Mouse (Mus musculus): ENCODE results near the gene Mogat1. TPM values are rescaled to one million over a fixed set of nuclear protein-coding genes. Genes with fewer than 3 reads are reported as not detected.

Gene Mogat1
- polyA plus RNA-seq, 1 experiment from 2014 or later: 0.16 TPM

DNA sequence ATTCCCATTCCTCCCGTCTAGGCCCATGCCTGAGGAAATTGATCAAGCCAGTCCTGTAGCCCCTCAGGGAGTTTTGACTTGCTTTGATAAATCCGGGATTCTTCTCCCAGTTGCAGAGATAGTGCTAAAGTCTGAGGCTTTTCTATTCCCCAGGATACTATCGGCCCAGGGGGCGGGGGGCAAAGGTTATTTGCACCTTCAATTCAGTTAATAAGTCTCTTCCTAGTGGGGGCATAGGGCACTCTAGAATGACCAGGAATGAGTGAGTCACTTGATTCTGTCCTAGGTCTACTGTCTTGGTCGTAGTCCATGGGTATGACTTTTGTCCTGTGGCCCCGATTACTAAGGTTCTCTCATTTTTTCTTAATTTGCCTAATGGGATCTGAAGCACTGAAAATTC lies 8.3 kb upstream of the Mogat1 start:
- DNase-seq (ENCODE audit: low spot score) (peak; percentile 12), ATAC-seq (replicated peaks; ENCODE audit: low FRiP score, low TSS enrichment, low read depth) (no peak)
- Histone ChIP-seq H3K4me1 (replicated peaks; ENCODE audit: control insufficient read depth, insufficient read depth, low read length) (no peaks in the 10 kb centered on the region), H3K9me3 (ENCODE audit: control insufficient read depth, low read length) (no peaks in the 10 kb centered on the region), H3K4me3 (ENCODE audit: low read depth, low read length) (no peak overlapping the region), H3K36me3 (ENCODE audit: control insufficient read depth, insufficient read depth, low read length) (no peaks in the 10 kb centered on the region), H3K4me2 (ENCODE audit: low read length) (no peak overlapping the region), H3K9ac (ENCODE audit: low read length) (no peak overlapping the region), H3K27ac (ENCODE audit: low read depth) (no peak overlapping the region), H3K27me3 (replicated peaks; ENCODE audit: control insufficient read depth, insufficient read depth, low read length) (no peaks in the 10 kb centered on the region)
- WGBS: 90% methylated on average over 6 of the region's 6 CpGs

DNA sequence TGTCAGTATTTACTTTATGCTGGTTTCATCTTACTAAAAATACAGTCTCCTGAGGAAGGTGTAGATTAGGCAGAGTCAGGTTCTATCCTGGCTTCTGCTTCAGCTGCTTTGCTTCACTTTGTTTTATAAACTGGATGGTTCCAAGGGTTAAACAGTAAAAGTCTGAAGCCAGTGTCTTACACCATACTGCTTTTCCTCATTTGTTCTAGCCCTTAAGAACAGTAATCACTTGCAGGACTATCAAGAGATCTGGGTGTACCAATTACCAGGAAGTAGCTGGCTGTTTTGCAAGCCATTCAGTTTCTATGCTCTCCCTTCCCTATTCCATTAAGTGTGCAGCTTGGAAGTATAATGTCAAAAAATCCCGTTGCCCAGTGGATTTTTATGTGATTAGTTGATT lies 3.7 kb upstream of the Mogat1 start:
- Histone ChIP-seq H3K4me1 (replicated peaks; ENCODE audit: control insufficient read depth, insufficient read depth, low read length) (0 out of 2 replicates have a peak, but pooled peaks cover 3% of the 10 kb centered on the region), H3K27me3 (replicated peaks; ENCODE audit: control insufficient read depth, insufficient read depth, low read length) (peaks cover 8% of the 10 kb centered on the region; the same call in 1 of the 2 replicates), H3K4me3 (ENCODE audit: low read depth, low read length) (no peak overlapping the region), H3K4me2 (ENCODE audit: low read length) (no peak overlapping the region), H3K36me3 (ENCODE audit: control insufficient read depth, insufficient read depth, low read length) (no peaks in the 10 kb centered on the region), H3K27ac (ENCODE audit: low read depth) (no peak overlapping the region), H3K9me3 (ENCODE audit: control insufficient read depth, low read length) (no peaks in the 10 kb centered on the region), H3K9ac (ENCODE audit: low read length) (no peak overlapping the region)
- peak; percentile 21 for DNase-seq (ENCODE audit: low spot score)
- ATAC-seq (replicated peaks; ENCODE audit: low FRiP score, low TSS enrichment, low read depth): no peak
- WGBS: 53% methylated on average over 1 of the region's 1 CpGs

DNA sequence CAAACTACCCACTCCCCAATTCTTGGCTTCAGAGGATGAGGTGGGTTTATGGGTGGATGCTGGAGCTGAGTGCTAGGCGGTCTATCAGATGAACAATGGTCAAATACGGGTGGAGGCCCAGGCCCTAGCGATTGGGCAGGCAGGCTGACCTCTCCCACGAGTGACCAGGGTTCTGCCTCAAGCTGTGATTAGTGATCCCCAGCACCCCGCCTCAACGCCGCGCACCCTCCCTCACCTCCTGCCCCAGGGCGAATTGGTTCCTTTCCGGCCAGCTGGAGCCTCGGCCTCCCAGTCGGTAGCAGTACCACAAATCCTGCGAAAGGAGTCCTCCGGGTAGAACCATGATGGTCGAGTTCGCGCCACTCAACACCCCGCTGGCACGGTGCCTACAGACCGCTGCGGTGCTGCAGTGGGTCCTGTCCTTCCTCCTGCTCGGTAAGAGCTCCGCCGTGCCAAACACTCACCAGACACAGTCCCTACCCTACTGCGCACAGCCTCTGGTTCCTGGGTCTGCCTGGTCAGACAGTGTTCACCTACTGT lies 900 bp downstream of the Mogat1 start, which contains the start of gene BC035947:
BC035947 (minus strand) TSS at position 538 of the 540 bp plus-strand sequence.
- Histone ChIP-seq H3K4me3 (ENCODE audit: low read depth, low read length) (peak within 1 kb of the TSS; percentile 20; the same call in 1 of the 2 replicates), H3K27me3 (replicated peaks; ENCODE audit: control insufficient read depth, insufficient read depth, low read length) (peaks cover 8% of the 10 kb centered on the region; the same call in 1 of the 2 replicates), H3K9me3 (ENCODE audit: control insufficient read depth, low read length) (no peaks in the 10 kb centered on the region), H3K9ac (ENCODE audit: low read length) (0 out of 2 replicates have a peak within 1 kb of the TSS, but pooled peaks have one; percentile 25), H3K4me2 (ENCODE audit: low read length) (peak within 1 kb of the TSS; percentile 52), H3K36me3 (ENCODE audit: control insufficient read depth, insufficient read depth, low read length) (no peaks in the 10 kb centered on the region), H3K27ac (ENCODE audit: low read depth) (no peak within 1 kb of the TSS), H3K4me1 (replicated peaks; ENCODE audit: control insufficient read depth, insufficient read depth, low read length) (0 out of 2 replicates have a peak, but pooled peaks cover 3% of the 10 kb centered on the region)
- 4% methylated on average over 25 of the region's 25 CpGs for WGBS
- ATAC-seq (replicated peaks; ENCODE audit: low FRiP score, low TSS enrichment, low read depth) (no peak), DNase-seq (ENCODE audit: low spot score) (peak; percentile 71)

DNA sequence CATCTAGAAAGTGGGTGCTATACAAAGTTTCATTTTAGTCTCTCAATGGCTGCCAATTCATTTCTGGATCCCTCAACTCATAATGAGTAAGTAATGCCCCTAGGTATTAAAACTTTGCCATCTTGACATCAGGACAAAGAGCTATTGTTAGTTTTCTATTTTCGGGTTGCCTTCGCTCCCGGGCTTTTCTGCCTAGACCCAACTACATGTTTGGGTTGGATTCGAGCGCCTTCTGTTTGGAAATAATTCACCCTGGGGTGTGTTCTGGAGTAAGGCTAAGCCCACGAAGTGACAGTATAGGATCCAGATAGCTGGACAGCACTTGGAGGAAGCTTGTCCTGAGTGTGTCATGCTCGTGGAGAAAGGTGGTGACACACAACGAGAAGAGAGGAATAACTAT lies 2.0 kb downstream of the Mogat1 start:
- Histone ChIP-seq H3K27me3 (replicated peaks; ENCODE audit: control insufficient read depth, insufficient read depth, low read length) (peaks cover 8% of the 10 kb centered on the region; the same call in 1 of the 2 replicates), H3K4me2 (ENCODE audit: low read length) (no peak overlapping the region), H3K9me3 (ENCODE audit: control insufficient read depth, low read length) (no peaks in the 10 kb centered on the region), H3K4me1 (replicated peaks; ENCODE audit: control insufficient read depth, insufficient read depth, low read length) (0 out of 2 replicates have a peak, but pooled peaks cover 3% of the 10 kb centered on the region), H3K36me3 (ENCODE audit: control insufficient read depth, insufficient read depth, low read length) (no peaks in the 10 kb centered on the region), H3K4me3 (ENCODE audit: low read depth, low read length) (no peak overlapping the region), H3K27ac (ENCODE audit: low read depth) (no peak overlapping the region), H3K9ac (ENCODE audit: low read length) (no peak overlapping the region)
- WGBS: 76% methylated on average over 8 of the region's 8 CpGs
- DNase-seq (ENCODE audit: low spot score) (peak; percentile 6), ATAC-seq (replicated peaks; ENCODE audit: low FRiP score, low TSS enrichment, low read depth) (no peak)

DNA sequence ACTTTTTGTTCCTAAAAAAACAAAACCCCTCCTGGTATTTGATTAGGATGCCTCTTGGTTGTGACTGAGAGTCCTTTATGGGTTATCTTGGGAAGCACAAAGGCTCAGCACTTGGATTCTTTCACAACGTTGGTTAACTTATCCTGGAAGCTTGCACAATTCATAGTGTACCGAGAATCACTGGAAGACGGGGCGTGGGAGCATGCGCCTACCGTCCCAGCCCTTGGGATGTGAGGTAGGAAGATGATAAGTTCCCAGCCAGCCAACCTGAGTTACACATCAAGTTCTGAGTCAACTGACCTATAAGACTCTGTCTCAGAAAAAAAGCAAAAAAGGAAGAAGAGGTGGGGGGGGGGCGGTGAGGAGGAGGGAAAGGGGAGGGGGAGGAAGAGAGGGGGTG lies 8.1 kb downstream of the Mogat1 start:
- no peak overlapping the region for H3K27ac ChIP-seq (ENCODE audit: low read depth)
- 87% methylated on average over 7 of the region's 7 CpGs for WGBS
- no peak for ATAC-seq (replicated peaks; ENCODE audit: low FRiP score, low TSS enrichment, low read depth)

DNA sequence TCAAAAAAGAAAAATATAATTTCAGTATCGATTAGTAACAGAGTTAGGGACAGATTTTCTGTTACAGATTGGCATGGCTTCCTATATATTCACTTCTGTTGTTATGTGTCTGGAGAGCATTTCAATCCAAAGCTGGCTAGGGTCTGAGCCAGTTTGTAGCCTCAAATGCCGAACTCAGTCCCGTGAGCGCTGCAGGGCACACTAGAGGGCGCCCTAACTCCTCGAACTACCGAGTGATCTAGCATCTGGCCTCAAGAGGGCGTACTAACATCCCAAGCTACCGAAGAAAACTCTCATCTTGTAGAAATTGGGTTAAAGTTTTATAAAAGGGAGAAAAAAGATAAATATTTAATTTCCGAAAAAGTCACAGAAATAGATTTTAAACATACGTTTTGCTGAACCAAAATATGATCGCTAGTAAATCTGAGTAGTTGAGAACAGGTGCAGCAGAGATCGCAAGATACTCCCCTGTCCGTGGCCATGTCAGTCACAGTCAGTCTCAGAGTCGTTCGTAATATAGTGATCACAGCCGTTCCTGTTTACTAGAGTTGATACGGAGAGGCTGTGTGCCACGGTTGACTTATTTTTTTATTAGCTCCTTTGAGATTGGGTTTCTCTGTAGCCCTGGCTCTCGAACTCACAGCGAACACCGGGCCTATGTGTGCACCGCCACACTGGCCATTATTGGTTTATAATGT lies 14.5 kb downstream of the Mogat1 start:
- no peak overlapping the region for H3K4me3 ChIP-seq (ENCODE audit: low read depth, low read length)
- no peak overlapping the region for H3K4me2 ChIP-seq (ENCODE audit: low read length)
- no peaks in the 10 kb centered on the region for H3K9me3 ChIP-seq (ENCODE audit: control insufficient read depth, low read length)
- H3K36me3 ChIP-seq (ENCODE audit: control insufficient read depth, insufficient read depth, low read length): no peaks in the 10 kb centered on the region
- H3K9ac ChIP-seq (ENCODE audit: low read length): no peak overlapping the region
- DNase-seq (ENCODE audit: low spot score): peak; percentile 76
- no peaks in the 10 kb centered on the region for H3K27me3 ChIP-seq (replicated peaks; ENCODE audit: control insufficient read depth, insufficient read depth, low read length)
- WGBS: 50% methylated on average over 23 of the region's 23 CpGs
- ATAC-seq (replicated peaks; ENCODE audit: low FRiP score, low TSS enrichment, low read depth): no peak
- H3K27ac ChIP-seq (ENCODE audit: low read depth): no peak overlapping the region
- no peaks in the 10 kb centered on the region for H3K4me1 ChIP-seq (replicated peaks; ENCODE audit: control insufficient read depth, insufficient read depth, low read length)

More for the DNA sequence above, 8.1 kb downstream of the Mogat1 start:
- H3K9ac ChIP-seq (ENCODE audit: low read length): no peak overlapping the region
- DNase-seq (ENCODE audit: low spot score): no peak
- H3K36me3 ChIP-seq (ENCODE audit: control insufficient read depth, insufficient read depth, low read length): no peaks in the 10 kb centered on the region
- no peaks in the 10 kb centered on the region for H3K9me3 ChIP-seq (ENCODE audit: control insufficient read depth, low read length)
- no peak overlapping the region for H3K4me2 ChIP-seq (ENCODE audit: low read length)
- no peaks in the 10 kb centered on the region for H3K27me3 ChIP-seq (replicated peaks; ENCODE audit: control insufficient read depth, insufficient read depth, low read length)
- H3K4me1 ChIP-seq (replicated peaks; ENCODE audit: control insufficient read depth, insufficient read depth, low read length): no peaks in the 10 kb centered on the region
- no peak overlapping the region for H3K4me3 ChIP-seq (ENCODE audit: low read depth, low read length)

DNA sequence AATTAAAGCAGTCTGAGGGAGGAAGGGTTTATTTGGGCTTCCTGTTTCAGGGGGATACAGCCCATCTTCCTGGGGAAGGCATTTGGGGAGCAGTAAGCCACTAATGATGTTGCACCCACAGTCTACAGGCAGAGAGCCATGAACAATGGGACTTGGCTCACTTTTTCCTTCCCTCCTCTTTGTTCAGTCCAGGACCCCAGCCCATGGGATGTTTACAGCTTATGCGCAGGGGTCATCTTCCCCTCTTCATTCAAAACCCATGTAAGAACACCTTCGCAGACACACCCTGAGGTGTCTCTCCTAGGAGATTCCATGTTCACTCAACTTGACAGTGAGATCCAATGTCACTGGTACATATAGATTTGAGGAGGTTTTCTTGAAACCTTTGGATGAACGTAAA lies 17.6 kb downstream of the Mogat1 start:
- DNase-seq (ENCODE audit: low spot score) (no peak), ATAC-seq (replicated peaks; ENCODE audit: low FRiP score, low TSS enrichment, low read depth) (no peak)
- H3K36me3 ChIP-seq (ENCODE audit: control insufficient read depth, insufficient read depth, low read length): no peaks in the 10 kb centered on the region
- no peak overlapping the region for H3K4me2 ChIP-seq (ENCODE audit: low read length)
- H3K27ac ChIP-seq (ENCODE audit: low read depth): no peak overlapping the region
- H3K27me3 ChIP-seq (replicated peaks; ENCODE audit: control insufficient read depth, insufficient read depth, low read length): no peaks in the 10 kb centered on the region
- no peak overlapping the region for H3K4me3 ChIP-seq (ENCODE audit: low read depth, low read length)
- H3K4me1 ChIP-seq (replicated peaks; ENCODE audit: control insufficient read depth, insufficient read depth, low read length): no peaks in the 10 kb centered on the region
- whole genome bisulfite sequencing: 88% methylated on average over 3 of the region's 3 CpGs
- no peak overlapping the region for H3K9ac ChIP-seq (ENCODE audit: low read length)
- H3K9me3 ChIP-seq (ENCODE audit: control insufficient read depth, low read length): no peaks in the 10 kb centered on the region

DNA sequence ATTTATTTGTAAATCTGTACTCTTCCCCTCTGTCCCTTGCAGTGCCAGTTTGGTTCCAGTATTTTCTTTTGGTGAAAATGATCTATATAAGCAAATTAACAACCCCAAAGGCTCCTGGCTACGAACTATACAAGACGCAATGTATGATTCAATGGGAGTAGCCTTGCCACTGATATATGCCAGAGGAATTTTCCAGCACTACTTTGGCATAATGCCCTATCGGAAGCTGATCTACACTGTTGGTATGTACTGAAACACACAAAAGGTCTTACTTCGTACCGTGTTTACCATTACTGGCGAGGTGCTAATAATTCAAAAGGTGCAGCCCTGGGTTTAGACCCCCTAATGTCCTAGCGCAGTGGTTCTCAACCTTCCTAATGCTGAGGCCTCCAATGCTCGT lies 18.2 kb downstream of the Mogat1 start:
- WGBS: 86% methylated on average over 8 of the region's 8 CpGs
- Histone ChIP-seq H3K27ac (ENCODE audit: low read depth) (no peak overlapping the region), H3K9me3 (ENCODE audit: control insufficient read depth, low read length) (no peaks in the 10 kb centered on the region), H3K36me3 (ENCODE audit: control insufficient read depth, insufficient read depth, low read length) (no peaks in the 10 kb centered on the region), H3K9ac (ENCODE audit: low read length) (no peak overlapping the region), H3K4me1 (replicated peaks; ENCODE audit: control insufficient read depth, insufficient read depth, low read length) (no peaks in the 10 kb centered on the region), H3K27me3 (replicated peaks; ENCODE audit: control insufficient read depth, insufficient read depth, low read length) (no peaks in the 10 kb centered on the region), H3K4me2 (ENCODE audit: low read length) (no peak overlapping the region), H3K4me3 (ENCODE audit: low read depth, low read length) (no peak overlapping the region)
- DNase-seq (ENCODE audit: low spot score): no peak
- ATAC-seq (replicated peaks; ENCODE audit: low FRiP score, low TSS enrichment, low read depth): no peak

Measured in intestine, embryonic 14.5 days (tissue).